Mouse (Mus musculus): ENCODE data around the gene Arhgef38. TPM values are rescaled to one million over a fixed set of nuclear protein-coding genes. Genes with fewer than 3 reads are reported as not detected.

Gene Arhgef38
- total RNA-seq, 1 experiment from 2014 or later, result not detected

DNA sequence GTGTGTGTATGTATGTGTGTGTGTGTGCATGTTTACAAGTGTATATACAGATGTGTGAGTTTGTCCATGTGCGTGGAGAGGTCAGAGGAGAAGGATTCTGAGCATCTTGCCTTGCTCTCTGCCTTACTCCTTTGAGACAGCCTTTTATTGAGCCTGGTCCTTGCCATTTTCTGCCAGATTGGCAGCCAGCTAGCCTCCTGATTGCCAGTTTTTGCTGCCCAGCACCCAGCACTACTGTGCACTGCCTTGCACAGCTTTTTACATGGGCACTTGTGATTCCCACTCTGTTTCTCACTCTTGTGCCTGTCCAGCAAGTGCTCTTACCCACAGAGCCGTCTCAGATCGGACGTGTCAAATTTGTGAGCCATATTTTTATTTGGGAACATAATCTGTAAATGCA, 62.5 kb downstream of the Arhgef38 start:
- ATAC-seq (replicated peaks; ENCODE audit: insufficient number of reproducible peaks, low FRiP score, low TSS enrichment, poor library complexity, severe bottlenecking), result no peak

GRCm38 (mm10) chr3:133169737-133170136, 65.0 kb downstream of the Arhgef38 start:
- ATAC-seq (replicated peaks; ENCODE audit: insufficient number of reproducible peaks, low FRiP score, low TSS enrichment, poor library complexity, severe bottlenecking), result no peak

DNA sequence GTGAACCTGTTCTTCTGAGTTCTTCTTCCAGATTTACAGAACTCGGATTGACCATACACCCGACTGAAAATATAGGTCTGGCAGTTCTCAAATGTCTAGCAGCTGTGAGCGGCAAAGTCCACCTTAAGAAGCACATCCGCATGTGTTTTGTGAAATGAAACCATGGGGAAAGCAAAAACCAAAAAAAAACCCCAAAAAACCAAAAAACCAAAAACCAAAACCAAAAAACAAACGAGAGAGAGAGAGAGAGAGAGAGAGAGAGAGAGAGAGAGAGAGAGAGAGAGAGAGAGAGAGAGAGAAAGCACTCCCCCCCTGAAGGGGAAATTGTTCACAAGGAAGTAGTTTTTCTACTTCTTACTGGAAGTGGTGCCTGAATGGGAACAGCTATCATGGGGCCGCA, 67.2 kb downstream of the Arhgef38 start:
- ATAC-seq (replicated peaks; ENCODE audit: insufficient number of reproducible peaks, low FRiP score, low TSS enrichment, poor library complexity, severe bottlenecking), result no peak

GRCm38 (mm10) chr3:133165130-133165529, 69.6 kb downstream of the Arhgef38 start:
- no peak for ATAC-seq (replicated peaks; ENCODE audit: insufficient number of reproducible peaks, low FRiP score, low TSS enrichment, poor library complexity, severe bottlenecking)

GRCm38 (mm10) chr3:133163913-133164406, 70.8 kb downstream of the Arhgef38 start:
- ATAC-seq (replicated peaks; ENCODE audit: insufficient number of reproducible peaks, low FRiP score, low TSS enrichment, poor library complexity, severe bottlenecking), result no peak

DNA sequence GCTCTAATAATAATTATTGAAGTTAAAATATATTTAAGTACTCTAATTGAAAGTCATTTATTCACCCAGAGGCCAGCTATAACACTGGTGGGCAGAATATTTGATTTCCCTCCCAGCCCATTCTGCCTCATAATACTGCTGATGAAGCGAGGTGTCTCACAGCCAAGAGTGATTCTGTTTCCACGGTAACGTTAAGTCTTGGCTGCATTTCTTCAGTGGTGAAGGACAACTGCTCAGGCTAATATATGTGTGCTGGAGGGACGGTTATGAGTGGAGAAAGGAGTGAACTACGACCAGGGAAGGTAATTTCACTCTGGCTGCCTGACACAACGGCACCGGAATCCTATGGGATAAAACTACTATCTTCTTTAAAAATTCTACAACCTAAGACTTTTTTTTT, 71.6 kb downstream of the Arhgef38 start:
- ATAC-seq (replicated peaks; ENCODE audit: insufficient number of reproducible peaks, low FRiP score, low TSS enrichment, poor library complexity, severe bottlenecking), result no peak

DNA sequence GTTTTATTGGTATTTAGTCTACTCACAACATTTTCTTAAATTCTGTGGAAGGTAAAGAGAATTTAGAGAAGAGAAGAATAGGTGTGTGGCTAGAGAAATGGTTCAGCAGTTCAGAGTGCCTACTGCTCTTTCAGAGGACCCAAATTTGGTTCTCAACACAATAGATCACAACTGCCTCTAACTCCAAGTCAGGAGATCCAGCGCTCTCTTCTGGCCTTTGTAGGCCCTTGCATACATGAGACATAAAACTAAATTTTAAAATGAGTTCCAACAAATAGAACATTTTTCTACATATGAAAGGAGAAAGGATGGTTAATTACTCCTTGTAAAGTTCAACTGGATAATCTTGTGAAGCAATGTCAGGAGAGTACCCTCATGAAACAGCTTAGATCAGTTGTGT, 73.3 kb downstream of the Arhgef38 start:
- no peak for ATAC-seq (replicated peaks; ENCODE audit: insufficient number of reproducible peaks, low FRiP score, low TSS enrichment, poor library complexity, severe bottlenecking)

DNA sequence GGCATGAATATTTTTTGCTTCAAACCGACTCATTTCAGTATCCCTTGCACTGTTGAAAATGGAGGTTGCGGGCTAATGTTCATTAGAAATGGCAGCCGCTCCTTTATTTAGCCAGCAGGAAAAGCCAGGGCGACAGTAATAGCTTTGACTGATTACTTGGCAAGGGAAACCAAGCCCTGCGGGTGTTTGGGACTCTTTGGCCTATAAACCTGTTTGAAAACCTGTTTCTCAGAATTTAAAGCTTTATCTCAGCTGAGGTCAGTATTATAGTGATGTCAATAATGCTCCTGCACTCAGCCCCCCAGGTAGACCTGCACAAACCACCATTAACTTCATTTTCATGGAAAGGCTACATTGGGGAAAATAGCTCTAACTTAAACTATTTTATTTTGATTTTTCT, 76.5 kb downstream of the Arhgef38 start:
- no peak for ATAC-seq (replicated peaks; ENCODE audit: insufficient number of reproducible peaks, low FRiP score, low TSS enrichment, poor library complexity, severe bottlenecking)

DNA sequence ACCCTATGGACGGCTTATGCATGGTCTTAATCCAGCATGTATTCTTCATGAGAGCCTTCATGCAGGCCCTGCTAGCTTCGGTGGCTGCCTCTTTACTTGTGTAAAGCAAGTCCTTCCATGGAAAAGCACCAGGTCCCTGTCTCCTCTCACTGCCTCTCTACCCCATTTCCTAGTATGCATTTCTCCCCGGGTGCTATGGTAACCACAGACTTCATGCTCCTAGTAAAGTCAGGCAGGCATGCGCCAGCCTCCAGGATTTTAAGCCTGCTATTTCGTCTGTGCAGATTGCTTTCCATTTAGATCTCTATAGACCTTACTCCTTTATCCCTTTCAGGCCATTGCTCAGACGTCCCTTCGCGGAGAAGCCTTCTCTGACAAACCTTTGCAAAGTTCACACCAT, 80.1 kb downstream of the Arhgef38 start:
- ATAC-seq (replicated peaks; ENCODE audit: insufficient number of reproducible peaks, low FRiP score, low TSS enrichment, poor library complexity, severe bottlenecking), result no peak

GRCm38 (mm10) chr3:133153629-133154028, 81.1 kb downstream of the Arhgef38 start:
- no peak for ATAC-seq (replicated peaks; ENCODE audit: insufficient number of reproducible peaks, low FRiP score, low TSS enrichment, poor library complexity, severe bottlenecking)

DNA sequence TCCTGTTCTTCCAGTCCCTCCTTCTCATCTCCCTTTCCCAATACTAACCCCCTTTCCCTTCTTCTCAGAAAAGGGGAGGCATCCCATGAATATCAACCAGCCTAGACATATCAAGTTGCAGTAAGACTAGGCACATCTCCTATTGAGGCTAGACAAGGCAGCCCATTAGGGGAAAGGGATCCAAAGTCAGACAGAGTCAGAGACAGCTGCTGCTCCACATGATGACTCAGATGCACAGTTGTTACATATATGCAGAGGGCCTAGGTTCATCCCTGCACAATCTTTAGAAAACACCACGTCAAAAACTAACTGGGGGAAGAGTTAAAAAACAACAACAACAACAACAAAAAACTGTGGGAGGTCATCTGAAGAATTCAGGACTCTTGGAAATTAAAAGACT, 81.9 kb downstream of the Arhgef38 start:
- ATAC-seq (replicated peaks; ENCODE audit: insufficient number of reproducible peaks, low FRiP score, low TSS enrichment, poor library complexity, severe bottlenecking), result no peak

DNA sequence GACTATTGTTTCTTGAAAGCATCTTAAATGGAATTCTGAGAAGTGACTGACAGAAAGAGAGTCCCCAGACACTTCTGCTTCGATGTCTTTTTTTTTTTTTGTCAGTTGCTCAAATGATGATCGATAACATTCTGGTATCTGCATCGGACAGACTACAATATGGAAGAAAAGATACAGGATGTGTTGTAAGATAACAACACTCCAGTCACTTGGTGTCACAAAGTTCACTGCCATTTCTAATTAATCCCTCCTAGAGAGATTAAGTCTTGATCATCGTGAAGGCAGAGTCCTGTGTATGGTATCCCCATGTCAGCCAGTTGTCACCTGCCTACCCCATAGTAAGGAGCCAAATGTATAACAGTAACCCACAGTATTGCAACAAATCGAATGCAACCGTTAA, 83.1 kb downstream of the Arhgef38 start:
- ATAC-seq (replicated peaks; ENCODE audit: insufficient number of reproducible peaks, low FRiP score, low TSS enrichment, poor library complexity, severe bottlenecking), result no peak

- ATAC-seq (replicated peaks; ENCODE audit: insufficient number of reproducible peaks, low FRiP score, low TSS enrichment, poor library complexity, severe bottlenecking), result no peak
Measured at GRCm38 (mm10) chr3:133144511-133145147, 90.1 kb downstream of the Arhgef38 start.

- no peak for ATAC-seq (replicated peaks; ENCODE audit: insufficient number of reproducible peaks, low FRiP score, low TSS enrichment, poor library complexity, severe bottlenecking)
Measured at GRCm38 (mm10) chr3:133141877-133142276, 92.9 kb downstream of the Arhgef38 start.

GRCm38 (mm10) chr3:133132611-133133010, 102.1 kb downstream of the Arhgef38 start:
- no peak for ATAC-seq (replicated peaks; ENCODE audit: insufficient number of reproducible peaks, low FRiP score, low TSS enrichment, poor library complexity, severe bottlenecking)

DNA sequence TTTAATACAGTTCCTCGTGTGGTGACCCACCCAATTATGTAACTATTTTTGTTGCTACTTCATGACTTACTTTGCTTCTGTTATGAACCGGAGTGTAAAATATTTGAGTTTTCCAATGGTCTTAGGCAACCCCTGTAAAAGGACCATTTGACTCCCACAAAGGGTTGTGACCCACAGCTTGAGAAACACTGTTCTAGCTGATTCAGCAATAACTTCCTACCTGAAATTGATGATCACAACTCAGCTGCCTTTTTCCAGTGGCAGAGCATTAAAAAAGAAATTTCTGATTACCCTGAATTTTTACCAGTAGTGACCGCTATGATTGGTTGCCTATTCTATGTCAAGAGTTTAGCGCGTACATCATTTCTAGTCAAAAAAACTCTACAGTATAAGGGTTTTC, 103.4 kb downstream of the Arhgef38 start:
- ATAC-seq (replicated peaks; ENCODE audit: insufficient number of reproducible peaks, low FRiP score, low TSS enrichment, poor library complexity, severe bottlenecking), result no peak

DNA sequence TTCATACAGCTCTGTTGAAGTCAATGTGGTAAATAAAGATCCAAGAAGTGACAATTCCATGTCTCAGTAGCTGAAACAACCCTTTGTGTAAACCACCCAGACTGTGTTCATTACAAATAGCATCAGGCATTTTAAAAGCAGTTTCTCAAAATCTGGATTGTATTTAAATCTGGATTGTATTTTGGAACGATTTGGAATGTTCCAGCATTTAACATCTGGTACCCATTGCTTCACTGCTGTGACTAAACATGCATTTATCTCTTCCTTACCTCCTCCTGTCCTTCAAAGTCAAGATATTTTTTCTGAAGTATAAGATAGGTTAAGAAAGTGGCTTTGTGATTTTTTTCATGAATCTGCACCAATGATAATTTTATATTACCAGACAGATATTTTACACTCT, 121.5 kb downstream of the Arhgef38 start:
- no peak for ATAC-seq (replicated peaks; ENCODE audit: insufficient number of reproducible peaks, low FRiP score, low TSS enrichment, poor library complexity, severe bottlenecking)

GRCm38 (mm10) chr3:133111741-133112140, 123.0 kb downstream of the Arhgef38 start:
- ATAC-seq (replicated peaks; ENCODE audit: insufficient number of reproducible peaks, low FRiP score, low TSS enrichment, poor library complexity, severe bottlenecking), result no peak

- no peak for ATAC-seq (replicated peaks; ENCODE audit: insufficient number of reproducible peaks, low FRiP score, low TSS enrichment, poor library complexity, severe bottlenecking)
Measured at GRCm38 (mm10) chr3:133109844-133110243, 124.9 kb downstream of the Arhgef38 start.

- ATAC-seq (replicated peaks; ENCODE audit: insufficient number of reproducible peaks, low FRiP score, low TSS enrichment, poor library complexity, severe bottlenecking), result no peak
Measured at GRCm38 (mm10) chr3:133108731-133109130, 126.0 kb downstream of the Arhgef38 start.

- no peak for ATAC-seq (replicated peaks; ENCODE audit: insufficient number of reproducible peaks, low FRiP score, low TSS enrichment, poor library complexity, severe bottlenecking)
Measured at GRCm38 (mm10) chr3:133104436-133104835, 130.3 kb downstream of the Arhgef38 start.

All from monocyte, adult 5-6 weeks (primary cell).